Mouse (Mus musculus) C2C12 (cell line): ENCODE measurements at regions not wholly inside any gene's neighbourhood (a gene's known extent, or its start where the extent isn't known, plus 50 kb on each side); places are given as distances from the start of the nearest gene placed in this dataset.
"Not testable (repeated sequence)": the region's sequence is repeated elsewhere in the genome, so short reads cannot be mapped to it uniquely, and the experiment has no call there.

Experiments used
- CEBPB ChIP-seq: IDR thresholded peaks from one replicate; pipeline ENCODE4 v1.6.1; 2011; ENCODE audit warnings: low read depth, mild to moderate bottlenecking, control low read depth, moderate library complexity
- CTCF ChIP-seq: IDR thresholded peaks from one replicate; pipeline ENCODE4 v1.5.1; 2011; ENCODE audit not compliant: control insufficient read depth, insufficient read depth, insufficient read length
- FOSL1 ChIP-seq: IDR thresholded peaks from one replicate; pipeline ENCODE4 v1.8.0; 2011; ENCODE audit warnings: mild to moderate bottlenecking, low read length; ENCODE audit not compliant: poor library complexity, insufficient read depth, severe bottlenecking
- MAX ChIP-seq: IDR thresholded peaks from one replicate; pipeline ENCODE4 v1.6.1; 2011; ENCODE audit warnings: mild to moderate bottlenecking, control low read depth
- MYOD1 ChIP-seq: IDR thresholded peaks from one replicate; pipeline ENCODE4 v1.6.1; 2011; ENCODE audit warnings: low read depth; ENCODE audit not compliant: control insufficient read depth, insufficient read length
- MYOG ChIP-seq: IDR thresholded peaks from one replicate; pipeline ENCODE4 v1.6.1; 2011; ENCODE audit not compliant: control insufficient read depth, insufficient read length; ENCODE audit errors: extremely low read depth
- USF1 ChIP-seq: IDR thresholded peaks from one replicate; pipeline ENCODE4 v1.6.1; 2011; ENCODE audit warnings: low read depth, mild to moderate bottlenecking, control low read depth, moderate library complexity

- not testable (repeated sequence) for TF ChIP-seq CTCF, MYOG, USF1, MYOD1, MAX, CEBPB, FOSL1
Observed at GRCm38 (mm10) chr15:15088696-15089095, 1639.9 kb upstream of the Cdh9 start.
